Mouse (Mus musculus) ES-Bruce4 (cell line): ENCODE results near the gene Cpox.

Experiments used
- CTCF ChIP-seq: IDR thresholded peaks from one replicate; pipeline ENCODE4 v1.8.1; 2011; ENCODE audit warnings: low read depth, low read length
- EP300 ChIP-seq: IDR thresholded peaks from 2 replicates; pipeline ENCODE4 v1.6.1; 2011; ENCODE audit warnings: low read depth, low read length; ENCODE audit not compliant: insufficient read depth

DNA sequence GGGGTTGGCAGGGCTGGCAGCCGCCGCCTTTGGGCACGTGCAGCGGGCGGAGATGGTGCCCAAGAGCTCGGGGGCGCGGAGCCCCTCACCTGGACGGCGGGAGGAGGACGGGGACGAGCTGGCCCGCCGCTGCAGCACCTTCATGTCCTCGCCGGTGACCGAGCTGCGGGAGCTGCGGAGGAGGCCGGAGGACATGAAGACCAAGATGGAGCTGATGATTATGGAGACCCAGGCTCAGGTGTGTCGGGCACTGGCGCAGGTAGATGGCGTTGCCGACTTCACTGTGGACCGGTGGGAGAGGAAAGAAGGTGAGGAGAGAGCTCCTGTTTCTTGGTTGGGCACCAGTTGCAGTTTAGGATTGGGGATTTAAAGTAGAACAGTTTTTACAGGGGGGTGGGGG is 551 bp downstream of the Cpox start:
- TF ChIP-seq EP300, result no peak
- TF ChIP-seq CTCF, result no peak
